Mouse (Mus musculus): Measurements from ENCODE around the gene Serac1. TPM values are rescaled to one million over a fixed set of nuclear protein-coding genes. Genes with fewer than 3 reads are reported as not detected.
A peak's percentile ranks its signal among the peaks of the same experiment; 100 is the strongest.

Serac1 gene
- polyA plus RNA-seq, 1 experiment from 2014 or later: 4.9 TPM

GRCm38 (mm10) chr17:5999039-5999543 is 80.5 kb downstream of the Serac1 start:
- peaks cover 48% of the 10 kb centered on the region for H3K4me1 ChIP-seq
- WGBS: 79% methylated on average over 5 of the region's 5 CpGs
- no peaks in the 10 kb centered on the region for H3K27me3 ChIP-seq (ENCODE audit: insufficient read depth, poor library complexity, severe bottlenecking)
- H3K36me3 ChIP-seq: no peaks in the 10 kb centered on the region
- H3K9me3 ChIP-seq: no peaks in the 10 kb centered on the region
- H3K27ac ChIP-seq: no peak overlapping the region
- DNase-seq (ENCODE audit: low spot score): no peak
- no peak overlapping the region for H3K4me3 ChIP-seq

- Histone ChIP-seq H3K4me3 (no peak overlapping the region), H3K27ac (peak overlapping the region; percentile 88; the same call in 1 of the 2 replicates), H3K4me1 (peaks cover 44% of the 10 kb centered on the region), H3K36me3 (no peaks in the 10 kb centered on the region), H3K27me3 (ENCODE audit: insufficient read depth, poor library complexity, severe bottlenecking) (no peaks in the 10 kb centered on the region), H3K9me3 (no peaks in the 10 kb centered on the region)
- DNase-seq (ENCODE audit: low spot score): no peak
Measured at GRCm38 (mm10) chr17:5998235-5998500, 81.4 kb downstream of the Serac1 start.

DNA sequence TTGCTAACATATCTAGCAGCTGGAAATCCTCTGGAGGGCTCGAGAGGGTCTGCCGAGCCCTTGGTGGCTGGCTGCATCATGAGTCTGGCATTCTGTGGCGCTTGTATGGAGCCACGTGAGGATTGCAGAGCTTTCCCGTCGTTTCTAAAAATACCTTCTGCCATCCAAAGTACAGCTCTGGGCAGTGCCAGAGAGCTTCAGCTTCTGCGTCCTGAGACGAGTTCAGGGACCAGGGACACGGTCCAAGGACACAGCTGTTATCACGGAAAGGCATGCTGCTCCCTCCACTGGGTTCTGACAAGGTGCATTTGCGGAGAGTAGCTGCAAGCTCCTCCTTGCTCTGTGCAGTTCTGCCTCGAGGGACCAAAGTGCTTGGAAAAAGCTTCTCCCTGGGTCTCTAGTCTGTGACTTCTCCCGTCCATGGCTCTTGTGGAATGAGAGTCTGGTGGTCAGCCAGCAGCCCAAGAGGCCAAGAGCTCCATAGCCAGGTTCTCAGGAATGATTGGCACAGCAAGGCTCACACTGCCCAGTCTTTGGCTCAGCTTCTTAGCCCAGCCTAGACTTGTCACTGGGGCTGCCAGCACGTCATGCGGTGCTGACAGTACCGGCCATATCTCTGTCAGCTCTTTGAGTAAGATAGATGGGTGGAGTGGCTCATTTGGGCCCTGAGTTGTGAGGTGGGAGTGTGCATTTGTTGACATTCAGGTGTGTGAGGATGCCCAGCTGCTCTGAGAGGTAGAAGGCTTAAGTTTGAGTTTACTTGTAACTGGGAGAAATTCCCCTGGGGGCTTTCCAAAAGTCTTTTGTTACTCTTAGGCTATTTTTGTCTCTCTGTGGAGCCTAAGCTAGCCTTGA is 81.9 kb downstream of the Serac1 start:
- DNase-seq (ENCODE audit: low spot score): peak; percentile 86
- Histone ChIP-seq H3K27me3 (ENCODE audit: insufficient read depth, poor library complexity, severe bottlenecking) (no peaks in the 10 kb centered on the region), H3K4me1 (peaks cover 44% of the 10 kb centered on the region), H3K27ac (peak overlapping the region; percentile 88), H3K36me3 (no peaks in the 10 kb centered on the region), H3K9me3 (no peaks in the 10 kb centered on the region), H3K4me3 (peak overlapping the region; percentile 25)
- 36% methylated on average over 16 of the region's 16 CpGs for WGBS

DNA sequence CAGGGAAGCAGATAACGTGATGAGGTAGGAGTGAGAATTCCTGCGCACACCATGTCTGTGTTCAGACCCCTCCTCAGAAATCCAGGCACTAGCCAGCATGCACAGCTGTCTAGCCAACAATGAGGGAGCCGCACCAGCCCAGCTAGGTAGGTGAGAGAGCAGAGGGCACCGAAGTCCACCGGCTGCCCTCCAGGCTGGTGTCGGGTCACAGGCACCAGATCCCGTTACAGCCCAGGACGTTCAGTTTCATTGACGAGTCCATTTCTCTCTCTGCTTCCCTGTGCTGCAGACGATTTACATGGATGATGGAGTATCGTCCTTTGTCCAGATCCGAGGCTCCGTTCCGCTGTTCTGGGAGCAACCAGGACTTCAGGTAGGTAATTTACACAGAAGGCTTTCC is 83.0 kb downstream of the Serac1 start:
- DNase-seq (ENCODE audit: low spot score): no peak
- peak overlapping the region; percentile 88 for H3K27ac ChIP-seq
- no peaks in the 10 kb centered on the region for H3K9me3 ChIP-seq
- peaks cover 44% of the 10 kb centered on the region for H3K4me1 ChIP-seq
- no peaks in the 10 kb centered on the region for H3K27me3 ChIP-seq (ENCODE audit: insufficient read depth, poor library complexity, severe bottlenecking)
- no peak overlapping the region for H3K4me3 ChIP-seq
- H3K36me3 ChIP-seq: no peaks in the 10 kb centered on the region
- 69% methylated on average over 14 of the region's 14 CpGs for WGBS

DNA sequence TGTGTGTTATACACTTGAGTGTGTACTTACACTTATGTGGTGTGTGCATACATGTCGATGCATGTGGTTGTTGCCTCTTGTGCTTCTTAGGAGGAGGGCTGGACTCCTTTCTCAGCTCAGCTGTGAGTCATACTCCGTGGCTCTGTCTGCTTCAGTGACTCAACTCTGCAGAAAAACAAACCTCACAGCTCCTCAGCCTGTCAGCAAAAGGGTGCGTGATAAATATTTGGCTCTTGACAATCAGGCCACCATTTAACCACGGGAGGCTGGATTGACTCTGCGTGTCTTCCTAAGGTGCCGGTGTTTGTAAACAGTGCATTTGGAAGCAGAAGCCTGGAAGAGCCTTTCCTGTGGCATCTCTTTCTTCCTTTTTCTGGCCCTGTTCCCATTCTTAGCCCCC is 84.9 kb downstream of the Serac1 start:
- WGBS: 64% methylated on average over 6 of the region's 6 CpGs
- H3K4me3 ChIP-seq: no peak overlapping the region
- H3K27ac ChIP-seq: no peak overlapping the region
- H3K9me3 ChIP-seq: no peaks in the 10 kb centered on the region
- peaks cover 44% of the 10 kb centered on the region for H3K4me1 ChIP-seq
- H3K36me3 ChIP-seq: no peaks in the 10 kb centered on the region
- DNase-seq (ENCODE audit: low spot score): no peak
- H3K27me3 ChIP-seq (ENCODE audit: insufficient read depth, poor library complexity, severe bottlenecking): no peaks in the 10 kb centered on the region

GRCm38 (mm10) chr17:5993581-5994260 is 85.8 kb downstream of the Serac1 start:
- H3K9me3 ChIP-seq: no peaks in the 10 kb centered on the region
- no peaks in the 10 kb centered on the region for H3K27me3 ChIP-seq (ENCODE audit: insufficient read depth, poor library complexity, severe bottlenecking)
- DNase-seq (ENCODE audit: low spot score): no peak
- no peaks in the 10 kb centered on the region for H3K36me3 ChIP-seq
- H3K4me3 ChIP-seq: no peak overlapping the region
- WGBS: 83% methylated on average over 3 of the region's 3 CpGs
- H3K27ac ChIP-seq: no peak overlapping the region
- peaks cover 41% of the 10 kb centered on the region for H3K4me1 ChIP-seq

- H3K36me3 ChIP-seq: no peaks in the 10 kb centered on the region
- H3K4me1 ChIP-seq: peaks cover 37% of the 10 kb centered on the region
- DNase-seq (ENCODE audit: low spot score): no peak
- H3K9me3 ChIP-seq: no peaks in the 10 kb centered on the region
- no peak overlapping the region for H3K4me3 ChIP-seq
- no peaks in the 10 kb centered on the region for H3K27me3 ChIP-seq (ENCODE audit: insufficient read depth, poor library complexity, severe bottlenecking)
- WGBS: 76% methylated on average over 5 of the region's 5 CpGs
- no peak overlapping the region for H3K27ac ChIP-seq
Measured at GRCm38 (mm10) chr17:5992866-5993580, 86.5 kb downstream of the Serac1 start.

Other genes starting within 250 kb of the Serac1 start
- gene Snx9, start 238.4 kb downstream of the Serac1 start, polyA plus RNA-seq (2016; fragmentation: Nextera tagmentation; extraction: Ambion mirVana): 22.6 and 26.5 TPM in 2 replicates
- 3.4 and 3.8 TPM in 2 replicates for gene Synj2, start 138.5 kb downstream of the Serac1 start, polyA plus RNA-seq (2016; fragmentation: Nextera tagmentation; extraction: Ambion mirVana)
- 150 TPM in 2 replicates for gene Gtf2h5, start within 50 bp of the Serac1 start, polyA plus RNA-seq (2016; fragmentation: Nextera tagmentation; extraction: Ambion mirVana)
- 81.8 and 97.4 TPM in 2 replicates for gene Tulp4, start 26.7 kb upstream of the Serac1 start, polyA plus RNA-seq (2016; fragmentation: Nextera tagmentation; extraction: Ambion mirVana)
- 18.1 and 23.0 TPM in 2 replicates for gene Tmem181a, start 177.1 kb upstream of the Serac1 start, polyA plus RNA-seq (2016; fragmentation: Nextera tagmentation; extraction: Ambion mirVana)
- gene Dynlt1a, start 237.8 kb upstream of the Serac1 start, polyA plus RNA-seq (2016; fragmentation: Nextera tagmentation; extraction: Ambion mirVana): 13.7 and 17.6 TPM in 2 replicates